Mouse (Mus musculus) E14TG2a.4 (cell line): Measurements from ENCODE around the gene Hnrnpa0.

ENCODE experiments used
- CTCF ChIP-seq: conservative IDR thresholded peaks from 2 replicates; pipeline ENCODE4 v1.5.1; 2014; ENCODE audit warnings: low read length
- NANOG ChIP-seq: IDR thresholded peaks from 2 replicates; pipeline ENCODE4 v1.6.1; 2014; ENCODE audit warnings: borderline replicate concordance, low read length, mixed read lengths
- POU5F1 ChIP-seq: IDR thresholded peaks from 2 replicates; pipeline ENCODE4 v1.6.1; 2014; ENCODE audit warnings: low read length, borderline replicate concordance

DNA sequence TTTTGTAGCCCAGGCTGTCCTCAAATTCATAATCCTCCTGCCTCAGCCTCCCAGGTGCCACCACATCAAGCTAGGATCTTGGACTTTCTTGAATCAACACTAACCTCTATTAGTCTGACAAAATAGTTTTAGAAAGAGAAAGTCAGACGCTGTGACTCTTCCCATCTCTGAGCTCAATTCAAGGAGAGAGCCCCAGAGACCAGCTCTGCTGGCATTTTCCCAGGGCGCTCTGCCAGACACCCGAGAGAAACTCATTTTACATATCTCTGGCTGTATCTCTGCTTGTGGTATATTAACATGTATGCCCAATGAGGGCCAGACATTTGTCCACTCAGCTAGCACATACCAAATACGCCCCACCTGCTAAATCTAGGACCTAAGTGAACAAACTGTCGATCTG, 50.0 kb downstream of the Hnrnpa0 start:
- no peak for TF ChIP-seq CTCF
- no peak for TF ChIP-seq POU5F1
- TF ChIP-seq NANOG, result no peak
